Mouse (Mus musculus): Measurements from ENCODE around the gene Oog2. TPM values are rescaled to one million over a fixed set of nuclear protein-coding genes. Genes with fewer than 3 reads are reported as not detected.
"Not testable (repeated sequence)": the region's sequence is repeated elsewhere in the genome, so short reads cannot be mapped to it uniquely, and the experiment has no call there.

The Oog2 gene
- not detected in 2 replicates for polyA plus RNA-seq (2015; fragmentation: Nextera tagmentation; extraction: Ambion mirVana)

GRCm38 (mm10) chr4:144190419-144190818, at the start of gene Oog2:
TSS of gene Oog2 (plus strand) at chr4:144190719.
- Histone ChIP-seq H3K27me3 (ENCODE audit: control insufficient read depth, insufficient read depth, low read length) (no peaks in the 10 kb centered on the region), H3K4me1 (ENCODE audit: control insufficient read depth, insufficient read depth, low read length) (no peaks in the 10 kb centered on the region), H3K36me3 (ENCODE audit: control insufficient read depth, insufficient read depth) (no peaks in the 10 kb centered on the region), H3K4me3 (ENCODE audit: low read length) (no peak within 1 kb of the TSS), H3K4me2 (ENCODE audit: low read depth, low read length) (no peak within 1 kb of the TSS), H3K27ac (ENCODE audit: low read length) (no peak within 1 kb of the TSS), H3K9me3 (replicated peaks; ENCODE audit: control insufficient read depth, low read length) (peaks cover 11% of the 10 kb centered on the region; the same call in 1 of the 2 replicates), H3K9ac (ENCODE audit: low read length) (no peak within 1 kb of the TSS)
- 23% methylated on average over 1 of the region's 1 CpGs for WGBS
- ATAC-seq (replicated peaks; ENCODE audit: extremely low read depth, insufficient read depth, low FRiP score), result no peak

GRCm38 (mm10) chr4:144162563-144162962, 28.0 kb upstream of the Oog2 start, which contains the start of gene Oog3:
TSS of gene Oog3 (minus strand) at chr4:144162663.
- Histone ChIP-seq H3K36me3 (ENCODE audit: control insufficient read depth, insufficient read depth) (no peaks in the 10 kb centered on the region), H3K4me1 (ENCODE audit: control insufficient read depth, insufficient read depth, low read length) (no peaks in the 10 kb centered on the region), H3K27me3 (ENCODE audit: control insufficient read depth, insufficient read depth, low read length) (no peaks in the 10 kb centered on the region), H3K9me3 (replicated peaks; ENCODE audit: control insufficient read depth, low read length) (peaks cover 22% of the 10 kb centered on the region), H3K4me2 (ENCODE audit: low read depth, low read length) (no peak within 1 kb of the TSS), H3K9ac (ENCODE audit: low read length) (no peak within 1 kb of the TSS), H3K27ac (ENCODE audit: low read length) (no peak within 1 kb of the TSS), H3K4me3 (ENCODE audit: low read length) (no peak within 1 kb of the TSS)
- no peak for ATAC-seq (replicated peaks; ENCODE audit: extremely low read depth, insufficient read depth, low FRiP score)
- WGBS, result 69% methylated on average over 1 of the region's 1 CpGs

GRCm38 (mm10) chr4:144213218-144213617, 22.7 kb downstream of the Oog2 start, which contains the start of gene C87977:
TSS of gene C87977 (minus strand) at chr4:144213318.
- H3K4me1 ChIP-seq (ENCODE audit: control insufficient read depth, insufficient read depth, low read length); H3K4me2 ChIP-seq (ENCODE audit: low read depth, low read length); H3K9ac ChIP-seq (ENCODE audit: low read length); H3K27ac ChIP-seq (ENCODE audit: low read length); H3K4me3 ChIP-seq (ENCODE audit: low read length); H3K36me3 ChIP-seq (ENCODE audit: control insufficient read depth, insufficient read depth); ATAC-seq (replicated peaks; ENCODE audit: extremely low read depth, insufficient read depth, low FRiP score); H3K27me3 ChIP-seq (ENCODE audit: control insufficient read depth, insufficient read depth, low read length); H3K9me3 ChIP-seq (replicated peaks; ENCODE audit: control insufficient read depth, low read length): not testable (repeated sequence)
- 71% methylated on average over 1 of the region's 1 CpGs for WGBS

Other genes with a start within 250 kb of the Oog2 start
- gene Pramef25, start 239.7 kb upstream of the Oog2 start, polyA plus RNA-seq (2015; fragmentation: Nextera tagmentation; extraction: Ambion mirVana), result not detected in 2 replicates
- gene Gm13101, start 223.8 kb upstream of the Oog2 start, polyA plus RNA-seq (2015; fragmentation: Nextera tagmentation; extraction: Ambion mirVana), result not detected in 2 replicates
- gene Pramef17, start 196.3 kb upstream of the Oog2 start, polyA plus RNA-seq (2015; fragmentation: Nextera tagmentation; extraction: Ambion mirVana), result not detected in 2 replicates
- gene Pramel4, start 131.6 kb upstream of the Oog2 start, polyA plus RNA-seq (2015; fragmentation: Nextera tagmentation; extraction: Ambion mirVana), result not detected in 2 replicates
- not detected in 2 replicates for gene Gm13102, start 84.2 kb upstream of the Oog2 start, polyA plus RNA-seq (2015; fragmentation: Nextera tagmentation; extraction: Ambion mirVana)
- not detected in 2 replicates for gene Oog3, start 28.1 kb upstream of the Oog2 start, polyA plus RNA-seq (2015; fragmentation: Nextera tagmentation; extraction: Ambion mirVana)
- not detected in 2 replicates for gene C87977, start 22.6 kb downstream of the Oog2 start, polyA plus RNA-seq (2015; fragmentation: Nextera tagmentation; extraction: Ambion mirVana)
- gene Pramel5, start 89.8 kb downstream of the Oog2 start, polyA plus RNA-seq (2015; fragmentation: Nextera tagmentation; extraction: Ambion mirVana), result not detected in 2 replicates
- not detected in 2 replicates for gene Gm13128, start 139.5 kb downstream of the Oog2 start, polyA plus RNA-seq (2015; fragmentation: Nextera tagmentation; extraction: Ambion mirVana)
- not detected in 2 replicates for gene Gm13119, start 167.2 kb downstream of the Oog2 start, polyA plus RNA-seq (2015; fragmentation: Nextera tagmentation; extraction: Ambion mirVana)
- not detected in 2 replicates for gene Pramef20, start 187.2 kb downstream of the Oog2 start, polyA plus RNA-seq (2015; fragmentation: Nextera tagmentation; extraction: Ambion mirVana)
- 0.05 TPM in 1 of 2 replicates, not detected in the other for gene Pramef12, start 217.7 kb downstream of the Oog2 start, polyA plus RNA-seq (2015; fragmentation: Nextera tagmentation; extraction: Ambion mirVana)
- not detected in 2 replicates for gene 1700012P22Rik, start 248.1 kb downstream of the Oog2 start, polyA plus RNA-seq (2015; fragmentation: Nextera tagmentation; extraction: Ambion mirVana)